Mouse (Mus musculus) bone marrow, adult 2 months (tissue): ENCODE results near the gene Ispd.

Experiments
- CTCF ChIP-seq: fragments of 200-500 bp; IDR thresholded peaks from 2 replicates; pipeline ENCODE4 v1.5.1; 2011; ENCODE audit warnings: low read length, control low read depth; ENCODE audit not compliant: control insufficient read depth, insufficient read depth
- POLR2A ChIP-seq: fragments of 200-500 bp; IDR thresholded peaks from 2 replicates; pipeline ENCODE4 v1.6.1; 2011; ENCODE audit warnings: low read depth, mild to moderate bottlenecking, control low read depth, low read length, borderline replicate concordance; ENCODE audit not compliant: control insufficient read depth

DNA sequence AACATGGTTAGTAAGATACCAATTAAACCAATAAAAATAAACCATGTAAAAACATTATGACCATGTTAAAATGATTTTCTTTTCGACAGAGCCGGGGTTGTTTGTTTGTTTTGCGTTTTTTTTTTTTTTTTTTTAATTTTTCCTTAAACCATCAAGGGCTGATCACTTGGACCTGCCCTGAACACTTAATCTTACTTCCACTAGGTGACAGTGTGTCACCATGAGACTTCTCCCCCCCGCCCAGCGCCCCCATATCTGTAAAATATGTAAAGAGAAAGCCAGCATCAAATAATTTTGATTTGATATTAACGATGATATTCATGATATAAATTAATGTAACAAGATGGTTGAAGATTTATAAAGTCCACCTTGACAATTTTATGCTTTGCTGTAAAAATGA is 300.5 kb downstream of the Ispd start:
- no peak for TF ChIP-seq POLR2A
- no peak for TF ChIP-seq CTCF
